Mouse (Mus musculus): ENCODE data around the gene 4931422A03Rik.
"Not testable (repeated sequence)": the region's sequence is repeated elsewhere in the genome, so short reads cannot be mapped to it uniquely, and the experiment has no call there.

Gene 4931422A03Rik

DNA sequence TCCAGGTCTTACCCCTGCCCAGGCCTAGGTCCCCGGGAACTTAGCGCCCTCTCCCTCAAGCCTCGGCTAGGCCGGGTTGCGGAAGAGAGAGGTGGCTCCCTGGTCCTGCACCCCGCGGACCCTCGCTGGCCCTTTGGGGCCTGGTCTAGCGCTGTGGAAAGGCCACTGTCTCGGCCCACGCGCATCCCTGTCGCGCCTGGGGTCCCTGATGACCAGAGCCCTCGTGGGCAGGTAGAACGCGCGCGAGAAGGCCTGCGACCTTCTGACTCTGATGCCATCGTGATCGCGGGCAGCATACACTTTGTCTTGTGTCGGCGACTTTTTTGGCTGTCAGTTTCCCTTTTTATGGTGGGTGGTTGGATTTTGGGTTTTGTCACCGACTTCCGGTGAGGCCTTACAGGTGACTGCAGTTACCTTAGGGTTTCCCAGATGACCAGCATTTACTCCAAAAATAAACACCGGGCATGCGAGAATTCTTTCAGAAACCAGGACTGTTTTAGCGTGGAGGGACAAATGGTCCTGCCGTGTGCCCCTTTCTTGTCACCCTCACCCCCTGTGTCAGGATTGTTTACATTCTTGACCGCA is at the start of gene 4931422A03Rik:
4931422A03Rik (minus strand) TSS at position 223 of the 585 bp plus-strand sequence.
- no peak for DNase-seq (ENCODE audit: low spot score)

DNA sequence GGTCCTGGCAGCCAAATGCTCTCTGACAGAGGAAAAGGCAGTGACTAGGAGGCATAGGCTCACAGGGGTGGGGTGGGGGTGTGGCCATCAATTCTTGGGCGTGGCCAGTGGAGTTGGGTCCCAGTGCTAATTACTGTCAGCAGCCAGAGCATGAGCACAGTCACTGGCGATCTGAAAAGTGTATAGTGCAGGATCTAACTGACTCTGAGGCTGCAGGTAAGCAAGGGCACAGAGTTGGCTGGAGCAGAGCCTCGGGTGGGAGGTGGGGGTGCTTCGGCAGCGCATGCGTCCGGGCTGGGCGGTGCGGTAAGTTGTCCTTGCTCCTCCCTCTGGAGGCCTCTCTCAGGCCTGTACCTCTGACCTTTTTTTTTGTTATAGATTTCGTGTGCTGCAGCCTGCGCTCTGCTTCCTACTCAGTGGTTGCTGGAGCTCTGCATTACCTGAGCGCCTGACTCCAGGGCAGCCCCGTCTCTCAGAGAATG is 41.6 kb upstream of the 4931422A03Rik start, which contains the start of gene Cd59b:
Cd59b (plus strand) TSS at position 146 of the 482 bp plus-strand sequence.
- peak; percentile 50 for DNase-seq (ENCODE audit: low spot score)

DNA sequence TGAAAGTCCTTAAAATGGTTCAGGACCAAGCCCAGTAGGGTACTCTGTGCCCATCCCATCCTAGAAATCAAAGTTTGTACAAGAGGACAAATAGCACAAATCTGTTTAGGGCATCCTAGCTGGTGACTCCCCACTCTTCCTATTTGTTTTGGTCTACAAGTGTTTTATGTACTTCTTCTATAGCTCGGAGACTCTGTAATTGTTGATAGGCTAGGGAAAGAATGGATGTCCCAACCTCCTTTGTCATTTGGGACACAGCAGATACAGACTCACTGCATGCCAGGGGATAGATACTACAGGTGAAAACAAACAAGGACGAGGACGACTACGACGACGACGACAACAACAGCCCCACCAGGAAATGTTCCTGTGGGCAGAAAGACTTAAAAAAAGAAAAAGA is 40.3 kb upstream of the 4931422A03Rik start, which contains the start of gene Gm10799:
Gm10799 (minus strand) TSS at position 101 of the 400 bp plus-strand sequence.
- DNase-seq (ENCODE audit: low spot score): not testable (repeated sequence)

DNA sequence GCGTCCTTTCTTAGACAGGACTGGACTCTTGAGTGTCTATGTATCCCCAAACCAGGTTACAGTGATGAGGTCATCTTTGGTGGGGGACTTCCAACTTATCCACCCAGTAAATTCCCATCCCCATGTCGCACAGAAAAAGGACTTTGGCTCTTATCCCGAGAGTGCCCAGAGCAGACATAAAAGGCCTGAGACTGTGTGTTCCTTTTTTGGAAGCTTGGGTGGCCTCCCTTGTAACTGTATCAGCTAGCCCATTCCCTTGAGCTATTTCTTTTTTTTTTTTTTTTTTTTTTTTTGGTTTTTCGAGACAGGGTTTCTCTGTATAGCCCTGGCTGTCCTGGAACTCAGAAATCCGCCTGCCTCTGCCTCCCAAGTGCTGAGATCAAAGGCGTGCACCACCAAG is 37.4 kb upstream of the 4931422A03Rik start, which contains the start of gene Gm10912:
Gm10912 (plus strand) TSS at position 301 of the 400 bp plus-strand sequence.
- not testable (repeated sequence) for DNase-seq (ENCODE audit: low spot score)

DNA sequence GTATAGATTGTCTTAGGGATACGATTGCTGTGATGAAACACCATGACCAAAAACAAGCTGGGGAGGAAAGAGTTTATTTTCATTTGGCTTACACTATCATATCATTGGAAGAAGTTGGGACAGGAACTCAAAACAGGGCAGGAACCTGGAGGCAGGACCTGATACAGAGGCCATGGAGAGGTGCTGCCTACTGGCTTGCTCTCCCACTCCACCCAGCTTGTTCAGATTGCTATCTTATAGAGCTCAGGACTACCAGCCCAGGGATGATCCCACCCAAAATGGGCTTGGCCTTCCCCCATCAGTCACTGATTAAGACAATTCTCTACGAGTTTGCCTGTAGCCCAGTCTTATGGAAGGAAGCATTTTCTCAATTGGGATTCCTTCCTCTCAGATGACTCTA is 36.0 kb upstream of the 4931422A03Rik start:
- no peak for DNase-seq (ENCODE audit: low spot score)

DNA sequence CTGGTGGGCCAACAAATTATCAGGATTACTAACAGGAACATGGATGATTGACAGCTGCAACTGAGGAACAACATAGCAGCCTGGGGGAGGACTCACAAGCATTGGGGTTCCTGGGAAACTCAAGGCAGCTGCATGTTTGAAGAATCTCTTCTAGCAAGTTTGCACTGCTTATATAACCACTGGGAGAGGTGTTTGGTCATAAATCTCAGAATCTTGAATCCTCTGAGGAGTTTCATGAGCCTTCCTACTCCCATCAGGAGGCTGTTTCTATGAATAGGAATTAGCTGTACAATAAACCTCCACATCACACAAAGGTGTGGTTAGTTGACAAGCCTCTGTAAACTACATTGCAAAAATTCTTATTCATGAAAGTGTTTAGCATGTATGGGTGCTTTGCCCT is 34.5 kb upstream of the 4931422A03Rik start:
- DNase-seq (ENCODE audit: low spot score): no peak

DNA sequence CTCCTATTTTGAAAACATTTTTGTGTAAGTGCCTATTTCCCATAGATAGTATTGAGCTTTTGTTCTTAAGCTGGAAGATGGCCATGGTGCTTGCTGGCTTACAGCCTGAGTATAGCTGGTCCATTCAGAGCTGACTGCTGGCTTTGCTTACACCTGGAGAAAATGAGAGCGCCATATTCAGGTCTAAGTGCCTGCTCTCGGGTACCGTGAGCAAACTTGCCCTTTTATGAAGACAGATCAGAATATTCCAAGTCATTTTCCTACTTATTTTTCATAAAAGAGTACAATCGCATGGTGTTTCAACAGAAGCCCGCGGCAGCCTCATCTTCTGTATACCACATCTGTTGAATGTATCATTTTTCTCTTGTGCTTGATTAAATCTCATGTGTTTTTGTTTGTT is 32.8 kb upstream of the 4931422A03Rik start:
- DNase-seq (ENCODE audit: low spot score): no peak

DNA sequence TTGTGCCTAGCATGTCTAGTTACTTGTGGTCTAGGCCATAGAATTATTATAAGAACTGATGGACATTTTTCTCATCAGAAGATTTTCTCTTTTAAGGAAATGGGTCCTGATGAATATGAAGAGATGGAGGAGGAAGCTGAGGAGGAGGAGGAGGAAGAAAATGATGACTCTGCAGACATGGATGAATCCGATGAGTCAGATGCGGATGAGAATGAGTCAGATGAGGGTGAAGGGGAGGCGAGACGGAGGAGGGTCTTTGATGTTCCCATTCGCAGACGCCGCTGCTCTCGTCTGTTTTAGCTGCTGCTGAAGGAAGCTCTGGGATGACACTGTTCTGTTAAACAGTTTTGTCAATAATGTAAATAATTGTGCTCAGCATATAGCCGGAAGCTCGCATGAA is 31.6 kb upstream of the 4931422A03Rik start:
- DNase-seq (ENCODE audit: low spot score): no peak

DNA sequence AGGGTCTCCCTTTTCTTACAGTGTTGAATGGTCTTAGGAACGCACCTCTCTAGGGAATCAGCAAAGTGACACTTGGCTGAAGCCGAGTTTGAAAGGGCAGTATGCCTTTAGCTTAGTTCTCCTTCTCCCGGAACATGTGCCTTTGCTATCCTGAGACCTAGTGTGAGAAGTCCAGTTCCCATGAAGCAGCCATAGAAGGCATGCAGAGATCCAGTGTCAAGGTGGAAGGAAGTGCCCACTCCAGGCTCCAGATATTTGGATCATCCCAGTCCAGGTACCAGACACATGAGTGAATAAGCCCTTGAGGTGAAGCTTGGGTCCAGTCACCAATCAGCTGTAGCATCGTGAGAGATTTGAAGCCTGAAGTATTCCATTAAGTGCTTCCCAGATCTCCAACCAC is 30.8 kb upstream of the 4931422A03Rik start:
- no peak for DNase-seq (ENCODE audit: low spot score)

DNA sequence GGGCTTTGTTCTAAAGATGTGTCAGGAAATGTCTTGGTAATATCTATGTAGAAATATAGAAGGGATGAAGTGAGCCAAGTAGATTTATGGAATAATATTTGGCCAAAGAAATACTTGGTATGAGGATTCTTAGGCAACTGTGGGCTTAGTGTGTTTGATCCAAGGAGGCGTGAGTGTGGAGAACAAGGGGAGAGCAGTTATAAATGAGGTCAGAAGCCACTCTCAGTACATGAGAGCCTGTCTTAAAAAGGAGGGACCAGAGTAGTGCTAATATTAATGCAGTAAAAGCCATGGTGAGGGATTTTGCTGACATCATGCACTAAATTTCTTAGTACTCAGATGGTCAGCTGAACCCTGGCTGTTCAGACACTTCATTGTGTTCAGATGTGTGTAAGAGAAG is 30.2 kb upstream of the 4931422A03Rik start:
- no peak for DNase-seq (ENCODE audit: low spot score)

DNA sequence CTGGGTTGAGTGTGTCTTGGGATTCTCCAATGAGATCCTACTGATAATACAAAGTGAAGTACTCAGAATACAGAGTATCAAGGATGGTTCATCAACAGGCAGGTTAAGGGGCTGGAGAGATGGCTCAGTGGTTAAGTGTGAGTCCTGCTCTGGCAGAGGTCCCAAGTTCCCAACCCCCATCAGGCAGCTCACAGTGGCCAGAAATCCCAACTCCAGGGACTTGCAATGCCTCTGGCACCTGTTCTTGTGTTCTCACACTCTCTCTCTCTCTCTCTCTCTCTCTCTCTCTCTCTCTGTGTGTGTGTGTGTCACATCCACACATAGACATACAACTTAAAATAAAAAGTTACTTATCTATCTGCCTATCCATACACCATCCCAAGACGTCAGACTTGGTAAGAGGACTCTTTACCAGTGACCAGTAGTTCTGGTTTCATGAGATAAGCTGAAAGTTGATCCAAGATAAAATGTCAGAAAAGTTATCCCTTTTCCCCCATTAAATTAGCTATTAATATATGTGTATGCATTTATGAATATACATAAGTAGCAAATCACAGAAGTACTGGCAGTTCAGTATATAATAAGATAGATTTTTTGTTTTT is 16.4 kb upstream of the 4931422A03Rik start:
- no peak for DNase-seq (ENCODE audit: low spot score)

DNA sequence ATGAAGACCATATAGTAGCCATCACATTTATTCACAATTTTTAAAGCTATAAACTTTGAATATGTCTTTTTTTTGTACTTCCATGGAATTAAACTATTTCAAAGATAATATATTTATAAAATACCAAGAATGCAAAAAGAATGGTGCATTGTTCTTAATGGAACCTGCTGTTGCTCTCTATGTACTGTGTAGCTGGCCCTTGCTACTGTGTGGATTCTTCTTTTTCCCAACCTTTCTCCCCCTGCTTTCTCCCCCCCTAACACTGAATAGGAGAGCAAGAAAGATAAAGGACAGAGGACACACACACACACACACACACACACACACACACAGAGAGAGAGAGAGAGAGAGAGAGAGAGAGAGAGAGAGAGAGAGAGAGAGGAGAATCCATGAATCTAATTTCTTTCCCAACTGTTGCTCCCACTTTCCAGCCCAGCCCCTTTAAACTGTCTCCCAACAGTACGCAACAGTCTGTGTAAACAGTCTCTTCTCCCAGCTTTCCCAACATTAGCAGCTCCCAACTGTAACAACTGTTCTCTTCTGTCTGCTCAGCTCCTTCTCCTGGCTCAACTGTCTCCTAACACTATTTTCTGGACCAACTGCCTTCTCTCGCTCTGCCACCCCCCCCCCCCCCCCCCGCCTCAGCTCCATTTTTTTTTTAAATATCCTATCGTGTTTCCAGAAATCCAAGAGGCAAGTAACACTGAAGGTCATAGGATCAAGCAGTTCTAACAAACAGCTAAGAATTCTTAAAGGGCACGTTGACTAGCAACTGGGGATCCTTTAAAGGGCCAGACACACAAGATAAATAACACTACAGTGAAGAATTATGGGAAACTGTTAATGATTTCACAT is 15.7 kb upstream of the 4931422A03Rik start:
- DNase-seq (ENCODE audit: low spot score): no peak

DNA sequence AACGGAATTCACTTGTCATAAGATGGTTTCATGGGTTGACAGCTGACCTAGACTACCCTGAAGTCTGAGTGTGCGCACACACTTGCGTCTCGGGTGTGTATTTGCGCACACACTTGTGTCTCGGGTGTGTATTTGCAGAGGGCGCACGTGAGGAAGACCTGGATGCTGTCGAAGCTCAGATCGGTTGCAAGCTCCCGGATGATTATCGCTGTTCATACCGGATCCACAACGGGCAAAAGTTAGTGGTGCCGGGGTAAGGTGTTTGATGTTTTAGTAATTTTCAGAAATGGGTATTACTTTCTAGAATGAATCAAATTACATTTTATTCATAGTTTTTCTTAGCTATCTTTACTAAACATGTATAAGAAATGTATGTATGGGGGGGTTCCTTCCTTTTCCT is 14.6 kb upstream of the 4931422A03Rik start:
- no peak for DNase-seq (ENCODE audit: low spot score)

DNA sequence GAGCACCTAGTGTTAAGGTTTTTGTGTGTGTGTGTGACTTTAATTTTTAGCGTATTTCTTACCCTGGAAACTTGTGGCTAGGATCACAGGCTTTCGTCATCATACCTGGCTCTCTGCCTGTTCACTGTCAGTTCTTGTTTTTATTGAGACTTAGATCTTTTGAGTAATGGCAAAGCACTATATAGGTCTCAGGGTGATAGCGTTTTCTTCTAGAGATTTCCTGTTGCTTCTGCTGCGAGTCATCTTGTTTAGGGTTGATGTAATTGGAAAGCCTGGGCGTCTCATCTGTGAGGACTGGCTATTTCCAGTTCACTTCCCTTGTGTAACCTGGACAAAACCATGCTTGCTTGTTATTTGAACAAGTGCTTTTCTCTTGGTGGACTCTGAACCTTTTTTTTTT is 13.5 kb upstream of the 4931422A03Rik start:
- no peak for DNase-seq (ENCODE audit: low spot score)

DNA sequence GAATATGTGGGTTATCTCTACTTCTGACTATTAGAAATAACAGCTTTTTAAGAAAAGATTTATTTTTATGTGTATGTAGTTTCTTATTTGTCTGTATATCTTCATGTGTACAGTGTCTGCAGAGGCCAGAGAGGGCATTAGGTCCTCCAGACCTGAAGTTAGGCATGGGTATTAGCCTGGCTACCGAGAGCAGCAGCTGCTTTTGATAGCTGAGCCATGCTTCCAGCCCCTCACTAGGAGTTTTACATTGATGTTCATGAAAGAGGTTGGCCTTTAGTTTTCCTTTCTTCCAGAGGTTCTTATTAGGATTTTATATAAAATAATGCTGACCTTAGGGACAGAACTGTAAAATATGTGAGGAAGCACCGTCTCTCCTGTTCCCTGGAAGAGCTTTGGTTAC is 10.1 kb upstream of the 4931422A03Rik start:
- DNase-seq (ENCODE audit: low spot score): no peak

DNA sequence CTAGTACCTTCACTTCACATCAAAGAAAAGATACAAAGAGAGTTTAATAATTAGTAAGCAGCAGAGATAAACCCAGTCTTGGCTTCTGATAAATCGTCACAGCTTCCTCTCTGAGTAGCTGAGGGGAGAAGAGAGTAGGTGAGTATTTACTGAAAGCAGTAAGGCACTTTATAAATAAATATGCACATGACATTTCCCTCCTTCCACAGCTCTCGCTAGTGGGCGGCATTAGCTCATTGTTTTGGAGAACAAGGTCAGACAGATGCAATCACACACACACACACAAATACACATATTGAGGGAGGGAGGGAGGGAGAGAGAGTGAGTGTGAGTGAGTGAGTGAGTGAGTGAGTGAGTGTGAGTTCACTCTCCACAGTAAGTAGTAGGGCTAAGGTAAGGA is 8.2 kb upstream of the 4931422A03Rik start:
- DNase-seq (ENCODE audit: low spot score): no peak

DNA sequence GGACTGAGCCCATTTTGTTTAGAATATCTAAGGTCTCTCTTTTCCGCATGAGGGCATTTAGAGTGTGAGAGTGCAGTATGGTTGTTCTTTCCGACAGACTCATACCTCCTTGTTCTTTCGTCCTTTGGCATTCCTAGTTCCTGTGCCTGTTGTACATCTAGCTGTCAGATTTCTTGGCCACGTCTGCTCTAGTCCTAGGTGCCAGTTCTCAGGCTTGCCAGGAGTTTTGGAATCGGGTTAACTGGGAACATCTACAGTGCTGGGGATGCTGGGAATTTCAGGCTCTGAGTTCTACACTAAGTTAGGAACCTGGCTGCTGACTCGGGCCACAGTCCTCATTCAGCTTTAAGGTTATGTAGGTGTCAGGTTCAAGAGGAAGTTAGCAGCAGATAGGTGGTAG is 7.4 kb upstream of the 4931422A03Rik start:
- no peak for DNase-seq (ENCODE audit: low spot score)

DNA sequence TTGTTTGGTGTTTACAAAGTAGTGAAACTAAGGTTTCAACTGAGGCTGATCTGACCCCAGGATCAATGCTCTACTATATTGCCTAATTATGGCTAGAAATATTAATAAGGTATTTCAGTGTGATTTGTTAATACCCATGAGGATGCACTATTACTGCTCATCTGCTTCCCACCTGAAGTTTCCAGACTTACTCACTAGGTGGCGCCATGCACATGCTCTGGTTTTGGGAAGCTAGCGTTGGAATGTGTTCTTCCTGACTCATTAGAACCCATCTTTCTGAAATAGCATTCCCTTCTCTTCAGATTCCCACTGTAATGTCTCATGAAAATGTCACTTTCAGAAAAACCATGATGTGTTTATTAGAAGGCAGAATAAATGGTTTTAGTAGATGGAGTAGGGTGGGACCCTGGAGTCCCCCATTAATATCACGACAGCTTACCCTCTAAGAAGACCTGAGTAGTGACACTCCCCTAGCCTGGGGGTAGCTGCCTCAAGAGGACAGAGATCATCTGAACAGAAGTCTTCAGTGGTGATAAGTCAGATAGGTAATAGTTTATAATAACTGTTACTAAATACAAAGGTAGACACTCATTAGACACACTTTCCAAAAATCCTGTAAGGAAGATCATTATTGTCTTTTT is 6.8 kb upstream of the 4931422A03Rik start:
- peak; percentile 52 for DNase-seq (ENCODE audit: low spot score)

DNA sequence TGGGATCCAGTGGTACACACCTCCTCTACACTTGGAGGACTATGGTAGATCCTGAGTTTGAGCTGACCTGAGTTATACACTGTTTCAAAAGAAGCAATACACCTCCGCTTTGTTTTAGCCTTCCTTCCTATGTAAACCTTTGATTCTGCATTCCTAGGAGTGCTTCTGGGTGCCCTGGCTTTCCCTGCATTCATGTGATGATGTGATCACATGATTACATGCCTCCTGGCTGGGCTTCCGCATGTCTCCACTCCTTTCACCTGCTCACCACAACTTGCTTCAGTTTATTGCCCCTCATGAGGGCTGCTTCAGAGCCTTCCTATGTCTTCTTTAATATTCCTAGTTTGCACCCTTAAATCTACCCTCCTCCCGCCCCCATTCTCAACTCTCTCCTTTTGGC is 3.9 kb upstream of the 4931422A03Rik start:
- no peak for DNase-seq (ENCODE audit: low spot score)

DNA sequence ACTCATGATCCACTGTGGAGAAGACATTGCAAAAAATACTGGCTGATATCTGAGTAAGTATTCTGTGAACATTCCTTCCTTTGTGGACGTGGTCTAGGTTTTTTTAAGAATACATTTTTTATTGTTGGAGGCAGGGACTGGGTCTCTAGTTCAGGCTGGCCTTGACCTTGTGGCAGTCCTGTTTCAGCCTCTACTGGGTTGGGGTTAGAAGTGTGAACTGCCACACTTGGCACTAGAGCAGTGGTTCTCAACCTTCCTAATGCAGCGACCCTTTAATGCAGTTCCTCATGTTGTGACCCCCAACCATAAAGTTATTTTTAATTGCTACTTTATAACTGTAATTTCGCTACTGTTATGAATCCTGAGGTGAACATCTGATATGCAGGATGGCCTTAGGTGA is 2.2 kb upstream of the 4931422A03Rik start:
- DNase-seq (ENCODE audit: low spot score): no peak

DNA sequence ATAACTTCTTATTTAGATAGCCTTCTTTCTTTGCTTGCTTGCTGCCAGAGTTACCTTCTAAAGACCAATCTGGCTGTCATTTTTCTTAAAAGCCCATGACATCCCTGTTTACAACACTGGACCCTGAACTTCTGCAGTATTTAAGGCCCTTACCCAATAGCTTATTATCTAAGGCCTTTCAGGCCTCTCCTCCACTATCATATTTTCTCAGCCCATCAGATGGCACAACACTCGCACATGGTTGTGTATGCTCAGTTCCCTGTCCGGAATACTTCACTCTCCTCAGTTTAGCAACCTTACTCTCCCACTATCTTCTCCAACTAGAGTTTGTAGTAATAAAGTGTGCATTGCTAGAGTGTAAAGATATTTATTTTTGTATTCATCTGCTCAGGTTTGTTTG is 913 bp upstream of the 4931422A03Rik start:
- no peak for DNase-seq (ENCODE audit: low spot score)

DNA sequence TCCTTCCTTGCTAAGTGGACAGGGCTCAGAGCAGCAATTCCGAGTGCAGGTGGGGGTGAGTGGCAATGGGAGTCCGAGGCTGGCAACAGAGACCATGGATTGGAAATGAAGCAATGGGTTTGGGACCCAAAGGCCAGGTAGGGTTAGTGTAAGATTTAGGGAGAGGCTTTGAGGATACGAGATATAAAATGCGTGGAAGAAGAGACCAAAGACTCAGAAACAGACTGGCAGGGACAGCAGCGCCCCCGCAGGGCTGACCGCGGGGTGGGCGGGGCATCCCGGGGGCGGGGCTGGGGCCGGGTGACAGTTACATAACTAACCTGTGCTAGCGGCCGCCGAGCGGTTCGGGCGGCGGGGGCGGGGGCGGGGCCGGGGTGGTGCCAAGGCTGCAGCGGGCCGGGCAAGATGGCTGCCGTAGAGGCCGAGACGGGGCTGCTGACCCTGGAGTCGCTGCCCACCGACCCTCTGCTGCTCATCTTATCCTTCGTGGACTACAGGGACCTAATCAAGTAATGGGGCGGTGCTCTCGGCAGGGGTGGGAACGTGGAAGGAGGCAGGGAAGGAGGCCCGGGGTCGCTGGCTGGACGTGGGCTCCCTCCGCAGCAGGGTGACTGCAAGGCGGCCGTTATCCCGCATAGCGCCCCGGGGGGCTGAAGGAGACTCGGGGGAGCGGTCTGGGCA is 563 bp downstream of the 4931422A03Rik start, which contains the start of gene Fbxo3:
Fbxo3 (plus strand) TSS at position 264 of the 681 bp plus-strand sequence.
- peak; percentile 87 for DNase-seq (ENCODE audit: low spot score)

Measured in urinary bladder, postnatal 14 days (tissue).